Mouse (Mus musculus): ENCODE data around the gene Zdhhc5.

Gene Zdhhc5

GRCm38 (mm10) chr2:84717357-84717756, 2.4 kb upstream of the Zdhhc5 start:
- H3K4me1 ChIP-seq (replicated peaks; ENCODE audit: low read depth, low read length): peaks cover 26% of the 10 kb centered on the region
- TF ChIP-seq NANOG (IDR thresholded peaks at IDR 0.05; ENCODE audit: borderline replicate concordance, low read length): no peak
- no peak for TF ChIP-seq POU5F1 (IDR thresholded peaks at IDR 0.05; ENCODE audit: borderline replicate concordance, low read length)
- TF ChIP-seq CTCF (conservative IDR thresholded peaks at IDR 0.05; ENCODE audit: low read length): no peak

GRCm38 (mm10) chr2:84716423-84717355, 1.7 kb upstream of the Zdhhc5 start:
- peak overlapping the region; percentile 99 for H3K4me3 ChIP-seq (replicated peaks; ENCODE audit: low read length)
- H3K9me3 ChIP-seq (ENCODE audit: low read length): no peaks in the 10 kb centered on the region
- no peaks in the 10 kb centered on the region for H3K27me3 ChIP-seq (ENCODE audit: insufficient read depth, low read length)
- TF ChIP-seq NANOG (IDR thresholded peaks at IDR 0.05; ENCODE audit: borderline replicate concordance, low read length): no peak
- TF ChIP-seq CTCF (conservative IDR thresholded peaks at IDR 0.05; ENCODE audit: low read length): no peak
- TF ChIP-seq POU5F1 (IDR thresholded peaks at IDR 0.05; ENCODE audit: borderline replicate concordance, low read length): no peak
- peaks cover 9% of the 10 kb centered on the region for H3K36me3 ChIP-seq (ENCODE audit: insufficient read depth, low read length)
- H3K4me1 ChIP-seq (replicated peaks; ENCODE audit: low read depth, low read length): peaks cover 30% of the 10 kb centered on the region

More at GRCm38 (mm10) chr2:84717357-84717756, 2.4 kb upstream of the Zdhhc5 start:
- no peaks in the 10 kb centered on the region for H3K27me3 ChIP-seq (ENCODE audit: insufficient read depth, low read length)
- H3K4me3 ChIP-seq (replicated peaks; ENCODE audit: low read length): no peak overlapping the region
- peaks cover 12% of the 10 kb centered on the region for H3K36me3 ChIP-seq (ENCODE audit: insufficient read depth, low read length)
- H3K9me3 ChIP-seq (ENCODE audit: low read length): no peaks in the 10 kb centered on the region

GRCm38 (mm10) chr2:84715562-84716361, 782 bp upstream of the Zdhhc5 start:
- H3K4me3 ChIP-seq (replicated peaks; ENCODE audit: low read length): peak overlapping the region; percentile 99
- peaks cover 10% of the 10 kb centered on the region for H3K36me3 ChIP-seq (ENCODE audit: insufficient read depth, low read length)
- TF ChIP-seq NANOG (IDR thresholded peaks at IDR 0.05; ENCODE audit: borderline replicate concordance, low read length) (no peak), POU5F1 (IDR thresholded peaks at IDR 0.05; ENCODE audit: borderline replicate concordance, low read length) (no peak), CTCF (conservative IDR thresholded peaks at IDR 0.05; ENCODE audit: low read length) (no peak)
- H3K4me1 ChIP-seq (replicated peaks; ENCODE audit: low read depth, low read length): peaks cover 33% of the 10 kb centered on the region
- no peaks in the 10 kb centered on the region for H3K27me3 ChIP-seq (ENCODE audit: insufficient read depth, low read length)
- no peaks in the 10 kb centered on the region for H3K9me3 ChIP-seq (ENCODE audit: low read length)

GRCm38 (mm10) chr2:84714422-84714810, 564 bp downstream of the Zdhhc5 start:
- peaks cover 24% of the 10 kb centered on the region for H3K36me3 ChIP-seq (ENCODE audit: insufficient read depth, low read length)
- peaks cover 46% of the 10 kb centered on the region for H3K4me1 ChIP-seq (replicated peaks; ENCODE audit: low read depth, low read length)
- no peaks in the 10 kb centered on the region for H3K9me3 ChIP-seq (ENCODE audit: low read length)
- TF ChIP-seq NANOG (IDR thresholded peaks at IDR 0.05; ENCODE audit: borderline replicate concordance, low read length) (no peak), POU5F1 (IDR thresholded peaks at IDR 0.05; ENCODE audit: borderline replicate concordance, low read length) (no peak), CTCF (conservative IDR thresholded peaks at IDR 0.05; ENCODE audit: low read length) (no peak)
- no peaks in the 10 kb centered on the region for H3K27me3 ChIP-seq (ENCODE audit: insufficient read depth, low read length)
- H3K4me3 ChIP-seq (replicated peaks; ENCODE audit: low read length): peak overlapping the region; percentile 99

GRCm38 (mm10) chr2:84711898-84712297, 3.1 kb downstream of the Zdhhc5 start:
- Histone ChIP-seq H3K36me3 (ENCODE audit: insufficient read depth, low read length) (peaks cover 49% of the 10 kb centered on the region), H3K9me3 (ENCODE audit: low read length) (no peaks in the 10 kb centered on the region), H3K27me3 (ENCODE audit: insufficient read depth, low read length) (no peaks in the 10 kb centered on the region), H3K4me1 (replicated peaks; ENCODE audit: low read depth, low read length) (peaks cover 60% of the 10 kb centered on the region), H3K4me3 (replicated peaks; ENCODE audit: low read length) (no peak overlapping the region)
- TF ChIP-seq CTCF (conservative IDR thresholded peaks at IDR 0.05; ENCODE audit: low read length): no peak
- no peak for TF ChIP-seq NANOG (IDR thresholded peaks at IDR 0.05; ENCODE audit: borderline replicate concordance, low read length)
- no peak for TF ChIP-seq POU5F1 (IDR thresholded peaks at IDR 0.05; ENCODE audit: borderline replicate concordance, low read length)

- Histone ChIP-seq H3K27me3 (ENCODE audit: insufficient read depth, low read length) (no peaks in the 10 kb centered on the region), H3K36me3 (ENCODE audit: insufficient read depth, low read length) (peaks cover 86% of the 10 kb centered on the region), H3K9me3 (ENCODE audit: low read length) (no peaks in the 10 kb centered on the region), H3K4me1 (replicated peaks; ENCODE audit: low read depth, low read length) (peaks cover 60% of the 10 kb centered on the region), H3K4me3 (replicated peaks; ENCODE audit: low read length) (no peak overlapping the region)
- no peak for TF ChIP-seq POU5F1 (IDR thresholded peaks at IDR 0.05; ENCODE audit: borderline replicate concordance, low read length)
- no peak for TF ChIP-seq CTCF (conservative IDR thresholded peaks at IDR 0.05; ENCODE audit: low read length)
- no peak for TF ChIP-seq NANOG (IDR thresholded peaks at IDR 0.05; ENCODE audit: borderline replicate concordance, low read length)
These were observed 7.5 kb downstream of the Zdhhc5 start for GRCm38 (mm10) chr2:84707523-84707922.

GRCm38 (mm10) chr2:84705295-84705694, 9.7 kb downstream of the Zdhhc5 start:
- no peak overlapping the region for H3K4me3 ChIP-seq (replicated peaks; ENCODE audit: low read length)
- TF ChIP-seq POU5F1 (IDR thresholded peaks at IDR 0.05; ENCODE audit: borderline replicate concordance, low read length) (no peak), CTCF (conservative IDR thresholded peaks at IDR 0.05; ENCODE audit: low read length) (no peak), NANOG (IDR thresholded peaks at IDR 0.05; ENCODE audit: borderline replicate concordance, low read length) (no peak)
- H3K27me3 ChIP-seq (ENCODE audit: insufficient read depth, low read length): no peaks in the 10 kb centered on the region
- peaks cover 87% of the 10 kb centered on the region for H3K36me3 ChIP-seq (ENCODE audit: insufficient read depth, low read length)
- H3K4me1 ChIP-seq (replicated peaks; ENCODE audit: low read depth, low read length): peaks cover 47% of the 10 kb centered on the region
- no peaks in the 10 kb centered on the region for H3K9me3 ChIP-seq (ENCODE audit: low read length)

GRCm38 (mm10) chr2:84704329-84704728, 10.7 kb downstream of the Zdhhc5 start:
- Histone ChIP-seq H3K9me3 (ENCODE audit: low read length) (no peaks in the 10 kb centered on the region), H3K36me3 (ENCODE audit: insufficient read depth, low read length) (peaks cover 84% of the 10 kb centered on the region), H3K27me3 (ENCODE audit: insufficient read depth, low read length) (no peaks in the 10 kb centered on the region), H3K4me3 (replicated peaks; ENCODE audit: low read length) (no peak overlapping the region), H3K4me1 (replicated peaks; ENCODE audit: low read depth, low read length) (peaks cover 38% of the 10 kb centered on the region)
- TF ChIP-seq POU5F1 (IDR thresholded peaks at IDR 0.05; ENCODE audit: borderline replicate concordance, low read length): no peak
- TF ChIP-seq CTCF (conservative IDR thresholded peaks at IDR 0.05; ENCODE audit: low read length): no peak
- no peak for TF ChIP-seq NANOG (IDR thresholded peaks at IDR 0.05; ENCODE audit: borderline replicate concordance, low read length)
